Mouse (Mus musculus) liver, embryonic 11.5 days (tissue): ENCODE data around the gene Ifit1bl1. TPM values are rescaled to one million over a fixed set of nuclear protein-coding genes. Genes with fewer than 3 reads are reported as not detected.

Experiments used
- ATAC-seq: fragments of 200-750 bp; cut with Nextera tagmentation; replicated peaks from 2 replicates; pipeline ENCODE4 v1.8.0; 2017; ENCODE audit warnings: moderate number of reproducible peaks, mild to moderate bottlenecking, moderate TSS enrichment, moderate library complexity; ENCODE audit not compliant: low FRiP score
- DNase-seq: peaks from one replicate; pipeline ENCODE4 v3.0.0-alpha.2; 2017; ENCODE audit warnings: low spot score
- H3K27ac ChIP-seq: fragments of 300-500 bp; sonication (generic); 2 replicates; pipeline ENCODE4 v1.5.1; 2014; ENCODE audit warnings: mild to moderate bottlenecking, low read depth, low read length, control low read depth
- H3K27me3 ChIP-seq: fragments of 300-500 bp; sonication (generic); replicated peaks from 2 replicates; pipeline ENCODE4 v1.6.1; 2014; ENCODE audit warnings: low read length, mixed read lengths; ENCODE audit not compliant: control insufficient read depth, insufficient read depth
- H3K36me3 ChIP-seq: fragments of 300-500 bp; sonication (generic); 2 replicates; pipeline ENCODE4 v1.6.1; 2014; ENCODE audit warnings: mild to moderate bottlenecking, low read length, moderate library complexity, mixed read lengths; ENCODE audit not compliant: control insufficient read depth, insufficient read depth
- H3K4me1 ChIP-seq: fragments of 300-500 bp; sonication (generic); replicated peaks from 2 replicates; pipeline ENCODE4 v1.6.1; 2014; ENCODE audit warnings: low read length, mixed read lengths; ENCODE audit not compliant: control insufficient read depth, insufficient read depth
- H3K4me2 ChIP-seq: fragments of 300-500 bp; sonication (generic); 2 replicates; pipeline ENCODE4 v1.6.1; 2014; ENCODE audit warnings: mild to moderate bottlenecking, control low read depth, moderate library complexity
- H3K4me3 ChIP-seq: fragments of 300-500 bp; sonication (generic); 2 replicates; pipeline ENCODE4 v1.5.1; 2014; ENCODE audit warnings: low read depth, low read length, control low read depth
- H3K9ac ChIP-seq: fragments of 300-500 bp; sonication (generic); 2 replicates; pipeline ENCODE4 v1.6.1; 2014; ENCODE audit warnings: low read depth, low read length, control low read depth
- H3K9me3 ChIP-seq: fragments of 300-500 bp; sonication (generic); 2 replicates; pipeline ENCODE4 v1.6.1; 2016; ENCODE audit warnings: low read length, inconsistent platforms, mixed read lengths; ENCODE audit not compliant: control insufficient read depth
- WGBS: fragments of 180-500 bp; shearing (Covaris S2); extraction: QIAGEN DNeasy Blood & Tissue Kit; methylation state at CpG from one replicate; pipeline ENCODE4 v1.1.7; 2014; 5-methylcytosine and 5-hydroxymethylcytosine counted together
- polyA plus RNA-seq: library from polyadenylated mRNA; unstranded; fragments of >200 nt; fragmentation: Nextera tagmentation; extraction: Ambion mirVana; gene quantifications from 2 replicates; pipeline ENCODE4 v1.2.1, GENCODE M21; 2014

Ifit1bl1 gene
- polyA plus RNA-seq, 1 experiment from 2014 or later = 0.07 TPM

DNA sequence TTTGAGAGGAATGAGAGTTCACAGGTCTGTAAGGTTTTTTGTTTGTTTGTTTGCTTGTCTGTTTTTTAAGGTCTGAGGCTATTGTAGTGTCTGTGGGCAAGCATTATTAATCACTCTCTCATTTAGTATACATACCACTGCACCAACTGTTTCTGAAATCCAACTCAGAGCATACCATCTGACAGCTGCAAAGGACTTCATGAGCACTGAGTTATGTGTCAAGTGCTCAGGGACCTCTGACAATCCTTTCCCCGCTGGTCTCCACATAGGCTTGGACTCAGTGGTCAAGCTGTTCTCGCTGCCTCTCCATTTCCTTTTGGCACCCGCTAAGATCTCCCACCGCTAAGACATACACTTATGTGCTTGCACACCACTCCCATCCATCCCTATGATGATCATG is 55.5 kb downstream of the Ifit1bl1 start:
- peaks cover 5% of the 10 kb centered on the region; the same call in 1 of the 2 replicates for H3K4me1 ChIP-seq
- H3K27me3 ChIP-seq = no peaks in the 10 kb centered on the region
- no peak for ATAC-seq
- H3K4me3 ChIP-seq = no peak overlapping the region
- no peak overlapping the region for H3K9ac ChIP-seq
- no peak overlapping the region for H3K4me2 ChIP-seq
- 81% methylated on average over 4 of the region's 4 CpGs for WGBS
- no peak for DNase-seq
- H3K27ac ChIP-seq = no peak overlapping the region
- H3K36me3 ChIP-seq = no peaks in the 10 kb centered on the region
- H3K9me3 ChIP-seq = no peaks in the 10 kb centered on the region

Other genes with a start within 250 kb of the Ifit1bl1 start
- gene Ch25h, start 126.8 kb downstream of the Ifit1bl1 start, polyA plus RNA-seq = 0.82 and 1.5 TPM in 2 replicates
- gene Lipa, start 74.5 kb downstream of the Ifit1bl1 start, polyA plus RNA-seq = 48.2 and 53.6 TPM in 2 replicates
- 5.2 and 5.8 TPM in 2 replicates for gene Ifit2, start 51.3 kb downstream of the Ifit1bl1 start, polyA plus RNA-seq
- 0.39 and 0.62 TPM in 2 replicates for gene Ifit3, start 18.4 kb downstream of the Ifit1bl1 start, polyA plus RNA-seq
- gene Ifit3b, start 6.0 kb upstream of the Ifit1bl1 start, polyA plus RNA-seq = not detected in 2 replicates
- gene Ifit1bl2, start 38.8 kb upstream of the Ifit1bl1 start, polyA plus RNA-seq = not detected in 2 replicates
- 0.13 and 0.14 TPM in 2 replicates for gene Ifit1, start 38.9 kb upstream of the Ifit1bl1 start, polyA plus RNA-seq
- 11.6 and 13.0 TPM in 2 replicates for gene Slc16a12, start 145.3 kb upstream of the Ifit1bl1 start, polyA plus RNA-seq